Mouse (Mus musculus): ENCODE results near the gene Zfp691. TPM values are rescaled to one million over a fixed set of nuclear protein-coding genes. Genes with fewer than 3 reads are reported as not detected.

The Zfp691 gene
- polyA plus RNA-seq, 1 experiment = 25.9 TPM

- Histone ChIP-seq H3K4me3 (ENCODE audit: control insufficient read depth, low read depth, low read length) (no peak overlapping the region), H3K27me3 (ENCODE audit: control insufficient read depth, insufficient read depth, low read length) (no peaks in the 10 kb centered on the region), H3K27ac (ENCODE audit: control insufficient read depth, insufficient read depth, low read depth, low read length) (no peak overlapping the region), H3K4me1 (ENCODE audit: control insufficient read depth, insufficient read depth, low read length) (no peaks in the 10 kb centered on the region), H3K36me3 (ENCODE audit: control insufficient read depth, insufficient read depth, low read length) (no peaks in the 10 kb centered on the region)
- no peak for TF ChIP-seq CTCF (IDR thresholded peaks at IDR 0.05; ENCODE audit: control insufficient read depth, insufficient read depth, insufficient replicate concordance, low read depth, low read length)
- no peak for TF ChIP-seq POLR2A (IDR thresholded peaks at IDR 0.05; ENCODE audit: control insufficient read depth, low read depth, low read length)
These were observed 11.8 kb upstream of the Zfp691 start for GRCm38 (mm10) chr4:119185771-119186170.

- Histone ChIP-seq H3K4me3 (ENCODE audit: control insufficient read depth, low read depth, low read length) (no peak overlapping the region), H3K4me1 (ENCODE audit: control insufficient read depth, insufficient read depth, low read length) (no peaks in the 10 kb centered on the region; the same call in 1 of the 2 replicates), H3K27ac (ENCODE audit: control insufficient read depth, insufficient read depth, low read depth, low read length) (no peak overlapping the region), H3K27me3 (ENCODE audit: control insufficient read depth, insufficient read depth, low read length) (no peaks in the 10 kb centered on the region), H3K36me3 (ENCODE audit: control insufficient read depth, insufficient read depth, low read length) (no peaks in the 10 kb centered on the region)
- TF ChIP-seq POLR2A (IDR thresholded peaks at IDR 0.05; ENCODE audit: control insufficient read depth, low read depth, low read length) = no peak
- TF ChIP-seq CTCF (IDR thresholded peaks at IDR 0.05; ENCODE audit: control insufficient read depth, insufficient read depth, insufficient replicate concordance, low read depth, low read length) = no peak
These were observed 9.5 kb upstream of the Zfp691 start for GRCm38 (mm10) chr4:119183525-119183924.

GRCm38 (mm10) chr4:119181456-119181855, 7.5 kb upstream of the Zfp691 start:
- Histone ChIP-seq H3K4me3 (ENCODE audit: control insufficient read depth, low read depth, low read length) (no peak overlapping the region), H3K36me3 (ENCODE audit: control insufficient read depth, insufficient read depth, low read length) (no peaks in the 10 kb centered on the region), H3K27me3 (ENCODE audit: control insufficient read depth, insufficient read depth, low read length) (no peaks in the 10 kb centered on the region), H3K27ac (ENCODE audit: control insufficient read depth, insufficient read depth, low read depth, low read length) (no peak overlapping the region), H3K4me1 (ENCODE audit: control insufficient read depth, insufficient read depth, low read length) (no peaks in the 10 kb centered on the region; the same call in 1 of the 2 replicates)
- TF ChIP-seq POLR2A (IDR thresholded peaks at IDR 0.05; ENCODE audit: control insufficient read depth, low read depth, low read length) (no peak), CTCF (IDR thresholded peaks at IDR 0.05; ENCODE audit: control insufficient read depth, insufficient read depth, insufficient replicate concordance, low read depth, low read length) (no peak)

- H3K36me3 ChIP-seq (ENCODE audit: control insufficient read depth, insufficient read depth, low read length) = no peaks in the 10 kb centered on the region
- no peak overlapping the region for H3K27ac ChIP-seq (ENCODE audit: control insufficient read depth, insufficient read depth, low read depth, low read length)
- TF ChIP-seq POLR2A (IDR thresholded peaks at IDR 0.05; ENCODE audit: control insufficient read depth, low read depth, low read length) = no peak
- no peak for TF ChIP-seq CTCF (IDR thresholded peaks at IDR 0.05; ENCODE audit: control insufficient read depth, insufficient read depth, insufficient replicate concordance, low read depth, low read length)
- no peaks in the 10 kb centered on the region for H3K27me3 ChIP-seq (ENCODE audit: control insufficient read depth, insufficient read depth, low read length)
- no peak overlapping the region for H3K4me3 ChIP-seq (ENCODE audit: control insufficient read depth, low read depth, low read length)
- no peaks in the 10 kb centered on the region; the same call in 1 of the 2 replicates for H3K4me1 ChIP-seq (ENCODE audit: control insufficient read depth, insufficient read depth, low read length)
These were observed 6.2 kb upstream of the Zfp691 start for GRCm38 (mm10) chr4:119180133-119180707.

- peaks cover under 1% of the 10 kb centered on the region; the same call in 1 of the 2 replicates for H3K4me1 ChIP-seq (ENCODE audit: control insufficient read depth, insufficient read depth, low read length)
- H3K4me3 ChIP-seq (ENCODE audit: control insufficient read depth, low read depth, low read length) = no peak overlapping the region
- no peak for TF ChIP-seq CTCF (IDR thresholded peaks at IDR 0.05; ENCODE audit: control insufficient read depth, insufficient read depth, insufficient replicate concordance, low read depth, low read length)
- TF ChIP-seq POLR2A (IDR thresholded peaks at IDR 0.05; ENCODE audit: control insufficient read depth, low read depth, low read length) = no peak
- no peaks in the 10 kb centered on the region for H3K36me3 ChIP-seq (ENCODE audit: control insufficient read depth, insufficient read depth, low read length)
- no peaks in the 10 kb centered on the region for H3K27me3 ChIP-seq (ENCODE audit: control insufficient read depth, insufficient read depth, low read length)
- peak overlapping the region; percentile 39; the same call in 1 of the 2 replicates for H3K27ac ChIP-seq (ENCODE audit: control insufficient read depth, insufficient read depth, low read depth, low read length)
These were observed 4.3 kb upstream of the Zfp691 start for GRCm38 (mm10) chr4:119178331-119178730.

- no peaks in the 10 kb centered on the region for H3K27me3 ChIP-seq (ENCODE audit: control insufficient read depth, insufficient read depth, low read length)
- peaks cover 4% of the 10 kb centered on the region; the same call in 1 of the 2 replicates for H3K4me1 ChIP-seq (ENCODE audit: control insufficient read depth, insufficient read depth, low read length)
- H3K36me3 ChIP-seq (ENCODE audit: control insufficient read depth, insufficient read depth, low read length) = no peaks in the 10 kb centered on the region
- TF ChIP-seq POLR2A (IDR thresholded peaks at IDR 0.05; ENCODE audit: control insufficient read depth, low read depth, low read length) (no peak), CTCF (IDR thresholded peaks at IDR 0.05; ENCODE audit: control insufficient read depth, insufficient read depth, insufficient replicate concordance, low read depth, low read length) (no peak)
- no peak overlapping the region for H3K27ac ChIP-seq (ENCODE audit: control insufficient read depth, insufficient read depth, low read depth, low read length)
- no peak overlapping the region for H3K4me3 ChIP-seq (ENCODE audit: control insufficient read depth, low read depth, low read length)
These were observed 3.7 kb upstream of the Zfp691 start for GRCm38 (mm10) chr4:119177702-119178101.

- H3K27ac ChIP-seq (ENCODE audit: control insufficient read depth, insufficient read depth, low read depth, low read length) = peak overlapping the region; percentile 30; the same call in 1 of the 2 replicates
- H3K36me3 ChIP-seq (ENCODE audit: control insufficient read depth, insufficient read depth, low read length) = no peaks in the 10 kb centered on the region
- TF ChIP-seq CTCF (IDR thresholded peaks at IDR 0.05; ENCODE audit: control insufficient read depth, insufficient read depth, insufficient replicate concordance, low read depth, low read length) (no peak), POLR2A (IDR thresholded peaks at IDR 0.05; ENCODE audit: control insufficient read depth, low read depth, low read length) (no peak)
- peak overlapping the region; percentile 95 for H3K4me3 ChIP-seq (ENCODE audit: control insufficient read depth, low read depth, low read length)
- H3K27me3 ChIP-seq (ENCODE audit: control insufficient read depth, insufficient read depth, low read length) = no peaks in the 10 kb centered on the region
- H3K4me1 ChIP-seq (ENCODE audit: control insufficient read depth, insufficient read depth, low read length) = peaks cover 4% of the 10 kb centered on the region; the same call in 1 of the 2 replicates
These were observed 910 bp downstream of the Zfp691 start for GRCm38 (mm10) chr4:119172919-119173650.
